Mouse (Mus musculus): ENCODE data around the gene Fgf15. TPM values are rescaled to one million over a fixed set of nuclear protein-coding genes. Genes with fewer than 3 reads are reported as not detected.

Fgf15 gene
- polyA plus RNA-seq, 1 experiment, result not detected

GRCm38 (mm10) chr7:144929931-144930330 is 33.6 kb downstream of the Fgf15 start:
- no peaks in the 10 kb centered on the region for H3K4me1 ChIP-seq (ENCODE audit: control insufficient read depth, insufficient read depth, low read length)
- H3K27ac ChIP-seq (ENCODE audit: control insufficient read depth, insufficient read depth, low read depth, low read length), result no peak overlapping the region
- no peak overlapping the region for H3K4me3 ChIP-seq (ENCODE audit: control insufficient read depth, low read depth, low read length)
- H3K27me3 ChIP-seq (ENCODE audit: control insufficient read depth, insufficient read depth, low read length), result no peaks in the 10 kb centered on the region
- no peak for TF ChIP-seq POLR2A (IDR thresholded peaks at IDR 0.05; ENCODE audit: control insufficient read depth, low read depth, low read length)
- TF ChIP-seq CTCF (IDR thresholded peaks at IDR 0.05; ENCODE audit: control insufficient read depth, insufficient read depth, insufficient replicate concordance, low read depth, low read length), result no peak
- H3K36me3 ChIP-seq (ENCODE audit: control insufficient read depth, insufficient read depth, low read length), result no peaks in the 10 kb centered on the region

GRCm38 (mm10) chr7:144931778-144932177 is 35.4 kb downstream of the Fgf15 start:
- no peaks in the 10 kb centered on the region for H3K36me3 ChIP-seq (ENCODE audit: control insufficient read depth, insufficient read depth, low read length)
- H3K4me1 ChIP-seq (ENCODE audit: control insufficient read depth, insufficient read depth, low read length), result peaks cover 3% of the 10 kb centered on the region; the same call in 1 of the 2 replicates
- no peaks in the 10 kb centered on the region for H3K27me3 ChIP-seq (ENCODE audit: control insufficient read depth, insufficient read depth, low read length)
- TF ChIP-seq POLR2A (IDR thresholded peaks at IDR 0.05; ENCODE audit: control insufficient read depth, low read depth, low read length) (no peak), CTCF (IDR thresholded peaks at IDR 0.05; ENCODE audit: control insufficient read depth, insufficient read depth, insufficient replicate concordance, low read depth, low read length) (peak; percentile 24; the same call in 1 of the 2 replicates)
- no peak overlapping the region for H3K27ac ChIP-seq (ENCODE audit: control insufficient read depth, insufficient read depth, low read depth, low read length)
- no peak overlapping the region for H3K4me3 ChIP-seq (ENCODE audit: control insufficient read depth, low read depth, low read length)

- no peaks in the 10 kb centered on the region for H3K36me3 ChIP-seq (ENCODE audit: control insufficient read depth, insufficient read depth, low read length)
- TF ChIP-seq POLR2A (IDR thresholded peaks at IDR 0.05; ENCODE audit: control insufficient read depth, low read depth, low read length), result no peak
- no peak for TF ChIP-seq CTCF (IDR thresholded peaks at IDR 0.05; ENCODE audit: control insufficient read depth, insufficient read depth, insufficient replicate concordance, low read depth, low read length)
- no peaks in the 10 kb centered on the region for H3K27me3 ChIP-seq (ENCODE audit: control insufficient read depth, insufficient read depth, low read length)
- peak overlapping the region; percentile 27; the same call in 1 of the 2 replicates for H3K27ac ChIP-seq (ENCODE audit: control insufficient read depth, insufficient read depth, low read depth, low read length)
- H3K4me1 ChIP-seq (ENCODE audit: control insufficient read depth, insufficient read depth, low read length), result peaks cover 4% of the 10 kb centered on the region
- no peak overlapping the region for H3K4me3 ChIP-seq (ENCODE audit: control insufficient read depth, low read depth, low read length)
These were observed 36.1 kb downstream of the Fgf15 start for GRCm38 (mm10) chr7:144932389-144932937.

GRCm38 (mm10) chr7:144933336-144933735 is 37.0 kb downstream of the Fgf15 start:
- Histone ChIP-seq H3K27me3 (ENCODE audit: control insufficient read depth, insufficient read depth, low read length) (no peaks in the 10 kb centered on the region), H3K36me3 (ENCODE audit: control insufficient read depth, insufficient read depth, low read length) (no peaks in the 10 kb centered on the region), H3K4me3 (ENCODE audit: control insufficient read depth, low read depth, low read length) (no peak overlapping the region), H3K27ac (ENCODE audit: control insufficient read depth, insufficient read depth, low read depth, low read length) (no peak overlapping the region), H3K4me1 (ENCODE audit: control insufficient read depth, insufficient read depth, low read length) (peaks cover 9% of the 10 kb centered on the region)
- no peak for TF ChIP-seq CTCF (IDR thresholded peaks at IDR 0.05; ENCODE audit: control insufficient read depth, insufficient read depth, insufficient replicate concordance, low read depth, low read length)
- no peak for TF ChIP-seq POLR2A (IDR thresholded peaks at IDR 0.05; ENCODE audit: control insufficient read depth, low read depth, low read length)

- H3K36me3 ChIP-seq (ENCODE audit: control insufficient read depth, insufficient read depth, low read length), result no peaks in the 10 kb centered on the region
- TF ChIP-seq CTCF (IDR thresholded peaks at IDR 0.05; ENCODE audit: control insufficient read depth, insufficient read depth, insufficient replicate concordance, low read depth, low read length) (no peak), POLR2A (IDR thresholded peaks at IDR 0.05; ENCODE audit: control insufficient read depth, low read depth, low read length) (no peak)
- H3K27me3 ChIP-seq (ENCODE audit: control insufficient read depth, insufficient read depth, low read length), result no peaks in the 10 kb centered on the region
These were observed 37.5 kb downstream of the Fgf15 start for GRCm38 (mm10) chr7:144933796-144934195.

GRCm38 (mm10) chr7:144934901-144935300 is 38.6 kb downstream of the Fgf15 start:
- Histone ChIP-seq H3K36me3 (ENCODE audit: control insufficient read depth, insufficient read depth, low read length) (no peaks in the 10 kb centered on the region), H3K4me1 (ENCODE audit: control insufficient read depth, insufficient read depth, low read length) (peaks cover 20% of the 10 kb centered on the region), H3K4me3 (ENCODE audit: control insufficient read depth, low read depth, low read length) (no peak overlapping the region), H3K27me3 (ENCODE audit: control insufficient read depth, insufficient read depth, low read length) (peaks cover 2% of the 10 kb centered on the region; the same call in 1 of the 2 replicates), H3K27ac (ENCODE audit: control insufficient read depth, insufficient read depth, low read depth, low read length) (no peak overlapping the region)
- no peak for TF ChIP-seq CTCF (IDR thresholded peaks at IDR 0.05; ENCODE audit: control insufficient read depth, insufficient read depth, insufficient replicate concordance, low read depth, low read length)
- no peak for TF ChIP-seq POLR2A (IDR thresholded peaks at IDR 0.05; ENCODE audit: control insufficient read depth, low read depth, low read length)

More at GRCm38 (mm10) chr7:144933796-144934195, 37.5 kb downstream of the Fgf15 start:
- no peak overlapping the region for H3K27ac ChIP-seq (ENCODE audit: control insufficient read depth, insufficient read depth, low read depth, low read length)
- peaks cover 11% of the 10 kb centered on the region for H3K4me1 ChIP-seq (ENCODE audit: control insufficient read depth, insufficient read depth, low read length)
- H3K4me3 ChIP-seq (ENCODE audit: control insufficient read depth, low read depth, low read length), result no peak overlapping the region

- H3K4me3 ChIP-seq (ENCODE audit: control insufficient read depth, low read depth, low read length), result no peak overlapping the region
- H3K4me1 ChIP-seq (ENCODE audit: control insufficient read depth, insufficient read depth, low read length), result peaks cover 20% of the 10 kb centered on the region
- H3K27ac ChIP-seq (ENCODE audit: control insufficient read depth, insufficient read depth, low read depth, low read length), result no peak overlapping the region
- no peaks in the 10 kb centered on the region for H3K36me3 ChIP-seq (ENCODE audit: control insufficient read depth, insufficient read depth, low read length)
- peaks cover 2% of the 10 kb centered on the region; the same call in 1 of the 2 replicates for H3K27me3 ChIP-seq (ENCODE audit: control insufficient read depth, insufficient read depth, low read length)
- TF ChIP-seq POLR2A (IDR thresholded peaks at IDR 0.05; ENCODE audit: control insufficient read depth, low read depth, low read length), result no peak
- TF ChIP-seq CTCF (IDR thresholded peaks at IDR 0.05; ENCODE audit: control insufficient read depth, insufficient read depth, insufficient replicate concordance, low read depth, low read length), result no peak
These were observed 39.2 kb downstream of the Fgf15 start for GRCm38 (mm10) chr7:144935563-144935962.
